Mouse (Mus musculus): Measurements from ENCODE around the gene Socs2.

DNA sequence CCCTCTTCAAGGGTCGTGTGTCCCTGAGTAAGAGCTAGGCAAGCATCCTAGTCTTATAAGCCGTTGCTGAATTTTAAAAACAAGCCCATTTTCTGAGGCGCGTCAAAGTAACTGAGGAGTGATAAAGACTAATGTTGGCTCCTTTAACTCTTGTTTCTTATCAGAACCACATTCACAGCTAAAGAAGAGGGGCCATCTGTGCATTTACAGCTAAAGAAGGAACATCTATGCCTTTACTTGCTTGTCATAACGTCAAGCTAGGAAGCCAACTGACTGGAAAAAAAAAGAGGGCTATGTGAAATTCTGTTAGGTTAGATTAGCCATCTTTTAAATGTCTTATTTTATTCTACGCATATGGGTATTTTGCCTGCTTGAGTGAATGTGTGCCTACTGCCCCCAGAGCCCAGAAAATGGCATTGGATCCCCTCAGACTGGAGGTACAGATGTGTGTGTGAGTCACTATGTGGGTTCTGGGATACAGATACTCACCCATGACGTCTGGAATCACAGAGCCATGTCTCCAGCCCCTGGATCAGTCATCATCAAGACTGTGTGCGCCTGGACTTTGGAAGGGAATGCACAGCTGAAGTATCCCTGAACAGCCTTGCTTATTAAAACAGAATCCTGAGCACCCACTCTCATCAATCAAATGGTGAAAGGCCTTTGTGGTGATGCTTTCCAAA is 40.5 kb upstream of the Socs2 start:
- TF ChIP-seq CTCF (IDR thresholded peaks at IDR 0.05; ENCODE audit: extremely low read depth, insufficient read depth, insufficient read length, insufficient replicate concordance) (no peak), POLR2A (IDR thresholded peaks at IDR 0.05; ENCODE audit: low read depth, low read length) (no peak)

Data from spleen, adult 2 months (tissue).